Mouse (Mus musculus) liver, adult 2 months (tissue): ENCODE measurements at regions not wholly inside any gene's neighbourhood (a gene's known extent, or its start where the extent isn't known, plus 50 kb on each side); places are given as distances from the start of the nearest gene placed in this dataset.

Experiments
- DNase-seq: peaks from one replicate; pipeline ENCODE4 v3.0.0-alpha.2; 2011; ENCODE audit warnings: low read depth, low spot score; ENCODE audit errors: extremely low read depth
- H3K27ac ChIP-seq: fragments of 200-500 bp; replicated peaks from 2 replicates; pipeline ENCODE4 v1.5.1; 2012; ENCODE audit warnings: low read depth, mild to moderate bottlenecking, control low read depth, inconsistent platforms, low read length; ENCODE audit not compliant: insufficient read depth
- H3K27me3 ChIP-seq: fragments of 200-500 bp; 2 replicates; pipeline ENCODE4 v1.6.1; 2012; ENCODE audit warnings: mild to moderate bottlenecking, moderate library complexity, low read length, inconsistent platforms; ENCODE audit not compliant: control insufficient read depth, insufficient read depth
- H3K36me3 ChIP-seq: fragments of 200-500 bp; 2 replicates; pipeline ENCODE4 v1.6.1; 2012; ENCODE audit warnings: low read length, inconsistent platforms; ENCODE audit not compliant: control insufficient read depth, insufficient read depth
- H3K4me1 ChIP-seq: fragments of 200-500 bp; 2 replicates; pipeline ENCODE4 v1.6.1; 2011; ENCODE audit warnings: low read length; ENCODE audit not compliant: control insufficient read depth, insufficient read depth
- H3K4me3 ChIP-seq: fragments of 200-500 bp; 2 replicates; pipeline ENCODE4 v1.5.1; 2011; ENCODE audit warnings: low read depth, mild to moderate bottlenecking, control low read depth, low read length, moderate library complexity; ENCODE audit not compliant: insufficient read depth
- H3K79me2 ChIP-seq: fragments of 200-500 bp; 2 replicates; pipeline ENCODE4 v1.6.1; 2012; ENCODE audit warnings: inconsistent platforms, mild to moderate bottlenecking, low read length, moderate library complexity; ENCODE audit not compliant: control insufficient read depth, insufficient read depth
- H3K9ac ChIP-seq: fragments of 200-500 bp; 2 replicates; pipeline ENCODE4 v1.6.1; 2012; ENCODE audit warnings: low read depth, mild to moderate bottlenecking, control low read depth, inconsistent platforms, low read length
- CTCF ChIP-seq: fragments of 200-500 bp; IDR thresholded peaks from 2 replicates; pipeline ENCODE4 v1.5.1; 2011; ENCODE audit warnings: low read depth, low read length, control low read depth
- POLR2A ChIP-seq: fragments of 200-500 bp; IDR thresholded peaks from 2 replicates; pipeline ENCODE4 v1.6.1; 2011; ENCODE audit warnings: low read length, control low read depth; ENCODE audit not compliant: insufficient read depth; ENCODE audit errors: extremely low read depth
- WGBS: fragments of 180-500 bp; shearing (Covaris S2); methylation state at CpG from one replicate; pipeline ENCODE4 v1.1.7; 2018; 5-methylcytosine and 5-hydroxymethylcytosine counted together

DNA sequence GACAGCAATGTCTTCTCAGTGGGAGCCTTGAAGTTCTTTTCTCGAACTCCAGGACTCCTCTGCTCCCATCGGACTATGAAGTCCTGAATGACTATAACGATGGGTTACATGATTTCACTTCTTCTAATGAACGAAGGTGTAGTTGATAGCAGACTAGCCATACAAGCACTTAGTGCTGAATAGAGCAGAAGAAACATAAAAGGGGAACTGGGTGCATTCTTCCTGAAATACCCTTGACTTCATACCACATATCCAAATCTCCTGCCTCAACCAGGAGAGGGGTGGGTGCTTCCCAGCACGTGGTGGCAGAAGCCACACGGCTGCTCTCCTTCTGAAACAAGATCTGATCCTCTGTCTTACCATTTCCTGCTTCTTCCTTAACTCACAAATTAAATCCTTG, 407.4 kb downstream of the Atp23 start:
- no peaks in the 10 kb centered on the region for H3K36me3 ChIP-seq
- WGBS = 81% methylated on average over 6 of the region's 6 CpGs
- no peak overlapping the region for H3K4me3 ChIP-seq
- no peak for DNase-seq
- H3K27me3 ChIP-seq = no peaks in the 10 kb centered on the region
- TF ChIP-seq POLR2A (no peak), CTCF (no peak)
- no peak overlapping the region for H3K9ac ChIP-seq
- no peak overlapping the region for H3K27ac ChIP-seq
- peaks cover under 1% of the 10 kb centered on the region for H3K4me1 ChIP-seq
- no peaks in the 10 kb centered on the region for H3K79me2 ChIP-seq

DNA sequence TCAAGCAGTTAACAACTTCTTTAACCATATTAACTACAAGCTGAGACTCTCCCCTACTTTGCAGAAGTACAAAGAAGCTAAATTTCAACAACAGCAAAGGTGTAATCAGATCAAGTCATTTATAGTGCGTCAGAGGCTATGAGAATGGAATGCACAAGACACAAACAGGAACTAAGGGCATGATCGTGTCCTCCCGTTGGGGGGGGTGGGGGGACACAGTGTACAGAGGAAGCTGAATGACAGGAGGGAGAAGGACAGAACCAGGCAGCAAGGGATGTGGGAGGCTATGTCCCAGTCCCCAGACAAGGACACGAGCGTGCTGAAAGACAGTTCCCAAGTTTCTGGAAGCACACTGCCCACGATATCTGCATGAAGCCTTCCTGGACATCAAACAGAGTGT, 408.9 kb downstream of the Atp23 start:
- WGBS = 62% methylated on average over 6 of the region's 6 CpGs
- TF ChIP-seq CTCF (no peak), POLR2A (no peak)
- Histone ChIP-seq H3K27ac (no peak overlapping the region), H3K79me2 (no peaks in the 10 kb centered on the region), H3K27me3 (no peaks in the 10 kb centered on the region), H3K4me1 (no peaks in the 10 kb centered on the region), H3K4me3 (no peak overlapping the region), H3K36me3 (no peaks in the 10 kb centered on the region), H3K9ac (no peak overlapping the region)
- no peak for DNase-seq

DNA sequence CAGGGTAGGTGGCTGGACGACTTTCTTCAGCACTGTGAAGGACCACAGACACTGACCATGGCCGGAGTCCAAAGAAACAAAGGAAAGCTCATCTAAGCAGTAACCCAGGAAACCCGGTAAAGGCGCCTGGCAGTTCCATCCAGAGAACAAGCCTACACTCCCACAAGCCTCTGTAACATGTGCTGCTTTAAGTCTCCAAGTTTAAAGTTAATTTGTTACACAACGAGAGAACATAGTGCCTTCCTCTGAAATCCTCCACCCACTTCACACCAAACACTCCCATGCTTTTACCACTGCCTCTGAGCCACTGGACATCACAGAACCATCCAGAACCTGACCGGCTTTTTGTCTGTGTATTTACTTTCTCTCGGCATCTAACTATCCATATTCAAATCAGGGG, 416.0 kb downstream of the Atp23 start:
- H3K27ac ChIP-seq = no peak overlapping the region
- H3K4me1 ChIP-seq = no peaks in the 10 kb centered on the region
- no peaks in the 10 kb centered on the region for H3K27me3 ChIP-seq
- 84% methylated on average over 7 of the region's 7 CpGs for WGBS
- H3K79me2 ChIP-seq = no peaks in the 10 kb centered on the region
- H3K9ac ChIP-seq = no peak overlapping the region
- no peak for DNase-seq
- no peaks in the 10 kb centered on the region for H3K36me3 ChIP-seq
- no peak overlapping the region for H3K4me3 ChIP-seq
- TF ChIP-seq POLR2A (no peak), CTCF (no peak)

DNA sequence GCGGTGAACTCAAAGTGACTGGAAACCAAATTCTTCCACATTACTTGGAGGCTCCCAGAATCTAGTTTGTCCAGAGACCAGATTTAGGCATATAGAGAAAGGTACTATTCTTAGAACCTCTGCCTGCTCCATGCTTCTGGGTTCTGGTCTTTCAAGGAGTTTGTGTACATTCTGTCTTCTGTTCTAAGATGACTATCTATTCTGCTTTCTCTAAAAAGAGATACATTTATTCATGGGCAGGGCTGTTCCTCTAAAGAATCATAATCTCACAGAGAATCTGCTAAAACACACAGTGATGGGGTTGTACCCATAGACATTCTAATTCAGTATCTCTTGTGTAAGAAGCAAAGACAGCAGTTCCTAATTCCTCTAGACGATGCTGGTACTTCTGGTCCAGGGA, 417.7 kb downstream of the Atp23 start:
- no peak overlapping the region for H3K27ac ChIP-seq
- no peak for TF ChIP-seq CTCF
- TF ChIP-seq POLR2A = no peak
- DNase-seq = no peak
- WGBS = 83% methylated on average over 2 of the region's 2 CpGs
- no peaks in the 10 kb centered on the region for H3K36me3 ChIP-seq
- no peaks in the 10 kb centered on the region for H3K79me2 ChIP-seq
- H3K4me3 ChIP-seq = no peak overlapping the region
- no peaks in the 10 kb centered on the region for H3K4me1 ChIP-seq
- H3K27me3 ChIP-seq = no peaks in the 10 kb centered on the region
- H3K9ac ChIP-seq = no peak overlapping the region

DNA sequence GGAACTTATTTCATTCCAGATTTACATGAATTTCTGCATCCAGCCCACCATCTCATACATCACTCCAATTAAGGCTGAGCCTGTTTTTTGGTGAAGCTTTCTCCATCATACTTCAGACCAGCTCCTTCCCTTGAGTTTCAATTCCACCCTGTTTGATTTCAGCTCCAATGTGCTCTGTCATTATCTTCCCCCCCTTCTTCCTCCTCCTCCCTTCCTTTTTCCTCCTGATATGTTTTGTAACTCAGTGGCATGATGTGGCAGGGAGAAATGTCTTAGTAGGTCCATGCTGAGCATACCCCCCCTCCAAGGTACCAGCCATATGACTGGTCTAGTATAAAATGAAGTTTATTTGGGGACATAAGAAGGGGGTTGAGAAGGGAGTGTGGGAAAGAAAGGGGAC, 420.8 kb downstream of the Atp23 start:
- H3K27me3 ChIP-seq = no peaks in the 10 kb centered on the region
- H3K4me3 ChIP-seq = no peak overlapping the region
- no peak overlapping the region for H3K27ac ChIP-seq
- H3K4me1 ChIP-seq = no peaks in the 10 kb centered on the region
- no peak for TF ChIP-seq POLR2A
- TF ChIP-seq CTCF = no peak
- DNase-seq = no peak
- no peak overlapping the region for H3K9ac ChIP-seq
- H3K36me3 ChIP-seq = no peaks in the 10 kb centered on the region
- H3K79me2 ChIP-seq = no peaks in the 10 kb centered on the region

DNA sequence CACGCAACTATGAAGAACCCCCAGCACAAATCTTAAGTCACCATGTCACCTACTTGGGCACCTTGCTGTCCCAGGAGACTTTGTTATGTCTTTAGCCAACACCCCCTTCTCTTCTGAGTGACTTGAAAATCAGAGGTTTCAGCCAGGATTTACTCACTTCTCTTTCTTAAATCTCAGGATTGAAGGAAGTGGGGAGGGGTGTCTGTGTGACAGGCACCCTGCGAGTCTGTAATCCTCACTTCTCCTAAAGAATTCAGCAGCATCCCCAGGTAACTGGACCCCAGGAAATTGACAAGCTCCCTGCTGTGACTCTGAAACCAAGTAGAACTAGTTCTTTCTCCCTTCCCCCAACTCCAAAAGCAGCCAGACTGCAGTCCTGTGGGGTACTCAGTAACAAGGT, 421.4 kb downstream of the Atp23 start:
- no peaks in the 10 kb centered on the region for H3K36me3 ChIP-seq
- WGBS = 31% methylated on average over 2 of the region's 2 CpGs
- DNase-seq = no peak
- TF ChIP-seq POLR2A (no peak), CTCF (no peak)
- H3K79me2 ChIP-seq = no peaks in the 10 kb centered on the region
- no peaks in the 10 kb centered on the region for H3K4me1 ChIP-seq
- no peak overlapping the region for H3K9ac ChIP-seq
- H3K27ac ChIP-seq = no peak overlapping the region
- no peaks in the 10 kb centered on the region for H3K27me3 ChIP-seq
- H3K4me3 ChIP-seq = no peak overlapping the region
